Mouse (Mus musculus): ENCODE measurements around the gene Casp9. TPM values are rescaled to one million over a fixed set of nuclear protein-coding genes. Genes with fewer than 3 reads are reported as not detected.
A peak's percentile ranks its signal among the peaks of the same experiment; 100 is the strongest.

Gene Casp9
- total and polyA plus RNA-seq, 2 experiments from 2014 or later, result 14.7 to 17.7 TPM

GRCm38 (mm10) chr4:141781201-141781985, 12.0 kb upstream of the Casp9 start:
- Histone ChIP-seq H3K9me3 (ENCODE audit: low read length) (no peaks in the 10 kb centered on the region), H3K4me1 (ENCODE audit: insufficient read depth) (no peaks in the 10 kb centered on the region), H3K27ac (ENCODE audit: low read depth, low read length) (no peak overlapping the region), H3K36me3 (ENCODE audit: insufficient read depth) (peaks cover 75% of the 10 kb centered on the region), H3K4me3 (ENCODE audit: low read depth, low read length) (no peak overlapping the region), H3K9ac (no peak overlapping the region), H3K27me3 (ENCODE audit: insufficient read depth, low read length) (no peaks in the 10 kb centered on the region), H3K4me2 (ENCODE audit: low read depth) (no peak overlapping the region)
- ATAC-seq (no peak), DNase-seq (no peak)
- WGBS, result 97% methylated on average over 8 of the region's 8 CpGs
- TF ChIP-seq CTCF (IDR thresholded peaks at IDR 0.05; ENCODE audit: low read depth), result no peak

GRCm38 (mm10) chr4:141784835-141785234, 8.6 kb upstream of the Casp9 start:
- Histone ChIP-seq H3K9ac (no peak overlapping the region), H3K27me3 (ENCODE audit: insufficient read depth, low read length) (no peaks in the 10 kb centered on the region), H3K36me3 (ENCODE audit: insufficient read depth) (peaks cover 64% of the 10 kb centered on the region), H3K4me2 (ENCODE audit: low read depth) (no peak overlapping the region), H3K9me3 (ENCODE audit: low read length) (no peaks in the 10 kb centered on the region), H3K27ac (ENCODE audit: low read depth, low read length) (no peak overlapping the region), H3K4me3 (ENCODE audit: low read depth, low read length) (no peak overlapping the region), H3K4me1 (ENCODE audit: insufficient read depth) (peaks cover 4% of the 10 kb centered on the region; the same call in 1 of the 2 replicates)
- DNase-seq (no peak), ATAC-seq (no peak)
- peak; percentile 22 for TF ChIP-seq CTCF (IDR thresholded peaks at IDR 0.05; ENCODE audit: low read depth)
- WGBS, result 87% methylated on average over 5 of the region's 5 CpGs

GRCm38 (mm10) chr4:141786141-141786540, 7.3 kb upstream of the Casp9 start:
- Histone ChIP-seq H3K27me3 (ENCODE audit: insufficient read depth, low read length) (no peaks in the 10 kb centered on the region), H3K4me1 (ENCODE audit: insufficient read depth) (peaks cover 6% of the 10 kb centered on the region; the same call in 1 of the 2 replicates), H3K9ac (no peak overlapping the region), H3K36me3 (ENCODE audit: insufficient read depth) (peaks cover 56% of the 10 kb centered on the region), H3K4me3 (ENCODE audit: low read depth, low read length) (no peak overlapping the region), H3K9me3 (ENCODE audit: low read length) (no peaks in the 10 kb centered on the region), H3K4me2 (ENCODE audit: low read depth) (no peak overlapping the region), H3K27ac (ENCODE audit: low read depth, low read length) (no peak overlapping the region)
- 91% methylated on average over 13 of the region's 13 CpGs for WGBS
- no peak for TF ChIP-seq CTCF (IDR thresholded peaks at IDR 0.05; ENCODE audit: low read depth)
- ATAC-seq (no peak), DNase-seq (no peak)

GRCm38 (mm10) chr4:141787046-141787445, 6.4 kb upstream of the Casp9 start:
- Histone ChIP-seq H3K4me2 (ENCODE audit: low read depth) (no peak overlapping the region), H3K27ac (ENCODE audit: low read depth, low read length) (no peak overlapping the region), H3K4me1 (ENCODE audit: insufficient read depth) (peaks cover 6% of the 10 kb centered on the region; the same call in 1 of the 2 replicates), H3K36me3 (ENCODE audit: insufficient read depth) (peaks cover 47% of the 10 kb centered on the region), H3K27me3 (ENCODE audit: insufficient read depth, low read length) (no peaks in the 10 kb centered on the region), H3K9ac (no peak overlapping the region), H3K4me3 (ENCODE audit: low read depth, low read length) (no peak overlapping the region), H3K9me3 (ENCODE audit: low read length) (no peaks in the 10 kb centered on the region)
- DNase-seq (no peak), ATAC-seq (no peak)
- no peak for TF ChIP-seq CTCF (IDR thresholded peaks at IDR 0.05; ENCODE audit: low read depth)
- 54% methylated on average over 6 of the region's 6 CpGs for WGBS

GRCm38 (mm10) chr4:141787462-141787861, 6.0 kb upstream of the Casp9 start:
- Histone ChIP-seq H3K27ac (ENCODE audit: low read depth, low read length) (no peak overlapping the region), H3K27me3 (ENCODE audit: insufficient read depth, low read length) (no peaks in the 10 kb centered on the region), H3K9ac (no peak overlapping the region), H3K4me2 (ENCODE audit: low read depth) (no peak overlapping the region), H3K4me1 (ENCODE audit: insufficient read depth) (peaks cover 6% of the 10 kb centered on the region; the same call in 1 of the 2 replicates), H3K4me3 (ENCODE audit: low read depth, low read length) (no peak overlapping the region), H3K36me3 (ENCODE audit: insufficient read depth) (peaks cover 43% of the 10 kb centered on the region), H3K9me3 (ENCODE audit: low read length) (no peaks in the 10 kb centered on the region)
- ATAC-seq (no peak), DNase-seq (no peak)
- WGBS, result 89% methylated on average over 7 of the region's 7 CpGs
- no peak for TF ChIP-seq CTCF (IDR thresholded peaks at IDR 0.05; ENCODE audit: low read depth)

- ATAC-seq (no peak), DNase-seq (peak; percentile 4)
- 55% methylated on average over 3 of the region's 3 CpGs for WGBS
- Histone ChIP-seq H3K9ac (peak overlapping the region; percentile 84), H3K36me3 (ENCODE audit: insufficient read depth) (peaks cover 23% of the 10 kb centered on the region), H3K4me2 (ENCODE audit: low read depth) (peak overlapping the region; percentile 77), H3K27ac (ENCODE audit: low read depth, low read length) (peak overlapping the region; percentile 69), H3K4me1 (ENCODE audit: insufficient read depth) (peaks cover 6% of the 10 kb centered on the region; the same call in 1 of the 2 replicates), H3K4me3 (ENCODE audit: low read depth, low read length) (peak overlapping the region; percentile 82), H3K27me3 (ENCODE audit: insufficient read depth, low read length) (no peaks in the 10 kb centered on the region), H3K9me3 (ENCODE audit: low read length) (no peaks in the 10 kb centered on the region)
- no peak for TF ChIP-seq CTCF (IDR thresholded peaks at IDR 0.05; ENCODE audit: low read depth)
Observed at GRCm38 (mm10) chr4:141789564-141790218, 3.7 kb upstream of the Casp9 start.

- H3K4me3 ChIP-seq (ENCODE audit: low read depth, low read length), result peak within 1 kb of the TSS; percentile 82
- peaks cover 14% of the 10 kb centered on the region for H3K4me1 ChIP-seq (ENCODE audit: insufficient read depth)
- peak; percentile 91 for ATAC-seq
- H3K4me2 ChIP-seq (ENCODE audit: low read depth), result peak within 1 kb of the TSS; percentile 77
- peak within 1 kb of the TSS; percentile 84 for H3K9ac ChIP-seq
- peak; percentile 100 for DNase-seq
- no peaks in the 10 kb centered on the region for H3K27me3 ChIP-seq (ENCODE audit: insufficient read depth, low read length)
- peaks cover 17% of the 10 kb centered on the region for H3K36me3 ChIP-seq (ENCODE audit: insufficient read depth)
- under 1% methylated on average over 42 of the region's 42 CpGs for WGBS
- H3K9me3 ChIP-seq (ENCODE audit: low read length), result no peaks in the 10 kb centered on the region
- peak; percentile 42 for TF ChIP-seq CTCF (IDR thresholded peaks at IDR 0.05; ENCODE audit: low read depth)
- peak within 1 kb of the TSS; percentile 69 for H3K27ac ChIP-seq (ENCODE audit: low read depth, low read length)
Observed at GRCm38 (mm10) chr4:141790524-141790990, 2.9 kb upstream of the Casp9 start, which contains the start of gene Dnajc16. Gene Dnajc16 (minus strand): TSS chr4:141790931.
